Mouse (Mus musculus): Measurements from ENCODE around the gene H2afy2.

DNA sequence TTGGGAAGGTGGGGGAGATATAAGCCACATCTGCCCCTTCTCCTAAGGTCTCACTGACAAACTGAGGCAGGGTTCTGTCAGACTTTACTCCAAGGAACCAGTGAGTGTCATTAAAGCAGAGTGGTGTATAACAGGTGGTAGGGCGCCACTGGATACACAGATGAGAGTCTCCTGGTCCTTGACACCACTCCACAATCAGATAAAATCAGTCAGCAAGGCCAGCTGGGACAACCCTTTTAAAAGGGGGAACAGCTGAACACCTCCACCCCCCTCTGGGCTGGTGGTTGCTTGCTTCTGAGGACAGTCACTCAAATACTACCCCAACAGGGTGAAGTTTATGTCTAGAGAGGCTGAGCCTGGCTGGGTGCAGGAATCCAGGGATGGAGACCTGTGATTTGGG, 46.4 kb downstream of the H2afy2 start:
- no peak for TF ChIP-seq CTCF (IDR thresholded peaks at IDR 0.05; ENCODE audit: low read depth)
- no peak for TF ChIP-seq EP300 (IDR thresholded peaks at IDR 0.05; ENCODE audit: low read depth)
